ENCODE assay signal across 11 mouse cellular contexts in genomic region chr12:13209692-13210377, GRCm38 (mm10). TPM values are rescaled to one million over a fixed set of nuclear protein-coding genes. Genes with fewer than 3 reads are reported as not detected.
A peak's percentile ranks its signal among the peaks of the same experiment; 100 is the strongest.
DNase-seq lines count a peak whose midpoint lies in the region; ATAC-seq lines count a peak whose summit lies in the region.
"Had no signal": no experiment of that assay in that cellular context is flagged by ENCODE, and none has a peak within 500 bp of the region (broad histone marks: within the 10 kb centered on the region; RNA-seq: fewer than 3 reads in every experiment).

No protein-coding gene starts in this region.

- H3K9me3 ChIP-seq in hindbrain, embryonic 14.5 days (ENCODE audit: control insufficient read depth, low read length): 0 out of 2 replicates have a peak, but pooled peaks cover 4% of the 10 kb centered on the region
- H3K9me3 ChIP-seq in limb, embryonic 10.5 days (replicated peaks): no peaks in the 10 kb centered on the region
- H3K9me3 ChIP-seq: liver, embryonic 13.5 days had no signal

- H3K4me1 ChIP-seq in hindbrain, embryonic 14.5 days (replicated peaks; ENCODE audit: control insufficient read depth, insufficient read depth, low read length): peaks cover 12% of the 10 kb centered on the region; the same call in 1 of the 2 replicates
- peaks cover 36% of the 10 kb centered on the region for H3K4me1 ChIP-seq in limb, embryonic 10.5 days

- H3K4me2 ChIP-seq in hindbrain, embryonic 14.5 days (replicated peaks): no peak overlapping the region
- H3K4me2 ChIP-seq: liver, embryonic 13.5 days had no signal

- intact Hi-C loops in gastrocnemius, postnatal 36 days (cut with DNase I): loop anchor here (10.0 kb wide), 1 partner anchor 425 kb away; no protein-coding TSS in a partner anchor

- H3K9ac ChIP-seq in hindbrain, embryonic 14.5 days: 0 out of 2 replicates have a peak overlapping the region, but pooled peaks have one; percentile 6
- H3K9ac ChIP-seq: liver, embryonic 13.5 days had no signal

- no peak overlapping the region for H3K4me3 ChIP-seq in hindbrain, embryonic 14.5 days (replicated peaks; ENCODE audit: low read length)
- H3K4me3 ChIP-seq in limb, embryonic 10.5 days: no peak overlapping the region
- H3K4me3 ChIP-seq: liver, embryonic 13.5 days had no signal

- peak; percentile 35 for DNase-seq in embryo, embryonic 9.5 days (ENCODE audit: extremely low spot score)
- no peak for DNase-seq in embryo, embryonic 10.5 days (ENCODE audit: low spot score)
- DNase-seq in brain, embryonic 18.5 days (ENCODE audit: low read depth, low spot score): peak; percentile 76
- no peak for DNase-seq in hindbrain, embryonic 14.5 days (ENCODE audit: low spot score)
- peak; percentile 30 for DNase-seq in limb, embryonic 10.5 days (ENCODE audit: low spot score)
- DNase-seq in gastrocnemius, postnatal 36 days: no peak
- DNase-seq in spleen, postnatal 10 days (ENCODE audit: low spot score in 2 of 2): no peak
- DNase-seq in urinary bladder, adult 2 months (ENCODE audit: low spot score): no peak
- DNase-seq: adrenal gland, adult 2 months; gastrocnemius, postnatal 14 days; liver, embryonic 13.5 days had no signal

- 0 out of 2 replicates have a peak overlapping the region, but pooled peaks have one; percentile 14 for H3K27ac ChIP-seq in hindbrain, embryonic 14.5 days
- peak overlapping the region; percentile 67 for H3K27ac ChIP-seq in limb, embryonic 10.5 days
- H3K27ac ChIP-seq: liver, embryonic 13.5 days had no signal

- H3K27me3 ChIP-seq in hindbrain, embryonic 14.5 days (ENCODE audit: control insufficient read depth, insufficient read depth, low read length): no peaks in the 10 kb centered on the region
- no peaks in the 10 kb centered on the region for H3K27me3 ChIP-seq in limb, embryonic 10.5 days (ENCODE audit: low read depth, poor library complexity, severe bottlenecking)
- H3K27me3 ChIP-seq: liver, embryonic 13.5 days had no signal

- no peaks in the 10 kb centered on the region for H3K36me3 ChIP-seq in hindbrain, embryonic 14.5 days (replicated peaks; ENCODE audit: control insufficient read depth, insufficient read depth)
- no peaks in the 10 kb centered on the region for H3K36me3 ChIP-seq in limb, embryonic 10.5 days
- H3K36me3 ChIP-seq: liver, embryonic 13.5 days had no signal

- 37% methylated on average over 13 of the region's 13 CpGs for WGBS in hindbrain, embryonic 14.5 days
- WGBS in limb, embryonic 10.5 days: 62% methylated on average over 13 of the region's 13 CpGs

- 0 out of 2 replicates have a peak, but pooled peaks have one; percentile 25 for ATAC-seq in hindbrain, embryonic 14.5 days (ENCODE audit: low FRiP score)

RNA-seq across cellular contexts. Expression of gene Ddx1, which starts 39.2 kb away (rescaled TPM):
- polyA plus RNA-seq in hindbrain, embryonic 14.5 days (2014; fragmentation: Nextera tagmentation; extraction: Ambion mirVana): 144 and 160 TPM in 2 replicates
- 199 and 208 TPM in 2 replicates for polyA plus RNA-seq in limb, embryonic 10.5 days (2016; fragmentation: Nextera tagmentation; extraction: Ambion mirVana)
- total RNA-seq in gastrocnemius, postnatal 36 days (2021): 100 to 1,000 TPM in 1 of 2 experiments, 10 to 100 TPM in 1; 91.7 to 113 TPM
- polyA plus RNA-seq in urinary bladder, adult 2 months (2012; rRNA removed): 50.0 and 52.5 TPM in 2 replicates

RNA-seq across cellular contexts. Expression of gene Nbas, which starts 59.1 kb away (rescaled TPM):
- polyA plus RNA-seq in hindbrain, embryonic 14.5 days (2014; fragmentation: Nextera tagmentation; extraction: Ambion mirVana): 21.9 and 22.1 TPM in 2 replicates
- 15.2 and 18.3 TPM in 2 replicates for polyA plus RNA-seq in limb, embryonic 10.5 days (2016; fragmentation: Nextera tagmentation; extraction: Ambion mirVana)
- 10 to 100 TPM; 15.6 to 19.3 TPM for total RNA-seq in gastrocnemius, postnatal 36 days (2021)
- 17.9 and 19.5 TPM in 2 replicates for polyA plus RNA-seq in urinary bladder, adult 2 months (2012; rRNA removed)

Comparison
In these comparisons a context has a peak if more than half of its experiments do, and no peak if none do; other contexts are left out.
1. DNase-seq: peak in embryo, embryonic 9.5 days (single experiment), brain, embryonic 18.5 days (single experiment) and limb, embryonic 10.5 days (single experiment); none in embryo, embryonic 10.5 days (single experiment), hindbrain, embryonic 14.5 days (single experiment), gastrocnemius, postnatal 36 days (0 of 2), spleen, postnatal 10 days (0 of 2) and urinary bladder, adult 2 months (single experiment).